Mouse (Mus musculus) MEL (cell line): ENCODE measurements around the gene Tnni3k. TPM values are rescaled to one million over a fixed set of nuclear protein-coding genes. Genes with fewer than 3 reads are reported as not detected.

Source experiments
- DNase-seq: peaks from one replicate; pipeline ENCODE4 v3.0.0; 2011; ENCODE audit warnings: low read depth, low spot score
- H3K27ac ChIP-seq: 2 replicates; pipeline ENCODE4 v1.5.1; 2012; ENCODE audit warnings: low read depth, mild to moderate bottlenecking, control low read depth, low read length, moderate library complexity; ENCODE audit not compliant: control insufficient read depth
- H3K27me3 ChIP-seq, 2 experiments: fragments of 150-350 bp in 1 of 2; sonication (generic) in 1 of 2; 2 replicates each; pipeline ENCODE4 v1.6.1; 2012; ENCODE audit warnings: low read length in 2 of 2, mild to moderate bottlenecking in 2 of 2, improper control_type of control experiment in 1 of 2, moderate library complexity in 1 of 2; ENCODE audit not compliant: insufficient read depth in 2 of 2, control insufficient read depth in 1 of 2
- H3K36me3 ChIP-seq, 2 experiments: 2 replicates each; pipeline ENCODE4 v1.6.1; 2012 to 2014; ENCODE audit warnings: low read length in 2 of 2, improper control_type of control experiment in 1 of 2, inconsistent platforms in 1 of 2, mild to moderate bottlenecking in 1 of 2; ENCODE audit not compliant: insufficient read depth in 2 of 2, control insufficient read depth in 1 of 2
- H3K4me1 ChIP-seq, 2 experiments: fragments of 150-350 bp in 1 of 2; sonication (generic) in 1 of 2; 2 replicates each; pipeline ENCODE4 v1.6.1; 2012; ENCODE audit warnings: low read length in 2 of 2, improper control_type of control experiment in 1 of 2, mild to moderate bottlenecking in 1 of 2; ENCODE audit not compliant: insufficient read depth in 2 of 2, control insufficient read depth in 1 of 2
- H3K4me3 ChIP-seq, 2 experiments: fragments of 150-350 bp in 1 of 2; sonication (generic) in 1 of 2; 2 replicates each; pipeline ENCODE4 v1.5.1; 2012; ENCODE audit warnings: low read depth in 2 of 2, low read length in 2 of 2, mild to moderate bottlenecking in 2 of 2, moderate library complexity in 2 of 2, control low read depth in 1 of 2, improper control_type of control experiment in 1 of 2; ENCODE audit not compliant: control insufficient read depth in 1 of 2, insufficient read depth in 1 of 2
- H3K79me2 ChIP-seq: 2 replicates; pipeline ENCODE4 v1.6.1; 2012; ENCODE audit warnings: mild to moderate bottlenecking, low read length, moderate library complexity; ENCODE audit not compliant: control insufficient read depth, poor library complexity, insufficient read depth
- H3K9ac ChIP-seq: 2 replicates; pipeline ENCODE4 v1.6.1; 2012; ENCODE audit warnings: low read depth, mild to moderate bottlenecking, control low read depth, low read length, moderate library complexity; ENCODE audit not compliant: control insufficient read depth, poor library complexity, severe bottlenecking
- H3K9me3 ChIP-seq: fragments of 150-350 bp; sonication (generic); replicated peaks from 2 replicates; pipeline ENCODE4 v1.6.1; 2012; ENCODE audit warnings: mild to moderate bottlenecking, low read length, improper control_type of control experiment, moderate library complexity; ENCODE audit not compliant: insufficient read depth
- CHD2 ChIP-seq: IDR thresholded peaks from 2 replicates; pipeline ENCODE4 v1.6.1; 2011; ENCODE audit warnings: low read length, improper control_type of control experiment
- ETS1 ChIP-seq: IDR thresholded peaks from 2 replicates; pipeline ENCODE4 v1.6.1; 2012; ENCODE audit warnings: low read depth, mild to moderate bottlenecking, inconsistent platforms, low read length, improper control_type of control experiment, moderate library complexity
- GABPA ChIP-seq: IDR thresholded peaks from 2 replicates; pipeline ENCODE4 v1.6.1; 2012; ENCODE audit warnings: low read depth, mild to moderate bottlenecking, inconsistent platforms, low read length, improper control_type of control experiment, moderate library complexity
- HCFC1 ChIP-seq: IDR thresholded peaks from 2 replicates; pipeline ENCODE4 v1.6.1; 2012; ENCODE audit warnings: low read depth, mild to moderate bottlenecking, inconsistent platforms, low read length, improper control_type of control experiment, moderate library complexity
- MAFK ChIP-seq: IDR thresholded peaks from 2 replicates; pipeline ENCODE4 v1.6.1; 2011; ENCODE audit warnings: low read depth, mild to moderate bottlenecking, low read length, improper control_type of control experiment, borderline replicate concordance
- MYB ChIP-seq: IDR thresholded peaks from 2 replicates; pipeline ENCODE4 v1.6.1; 2011; ENCODE audit warnings: mild to moderate bottlenecking, low read depth, low read length, improper control_type of control experiment
- MYC ChIP-seq: IDR thresholded peaks from 2 replicates; pipeline ENCODE4 v1.6.1; 2011; ENCODE audit warnings: low read depth, mild to moderate bottlenecking, low read length, improper control_type of control experiment, moderate library complexity
- POLR2AphosphoS5 ChIP-seq: IDR thresholded peaks from 2 replicates; pipeline ENCODE4 v1.6.1; 2012; ENCODE audit warnings: low read depth, borderline replicate concordance, mild to moderate bottlenecking, inconsistent platforms, low read length, moderate library complexity, mixed read lengths
- SIN3A ChIP-seq: IDR thresholded peaks from 2 replicates; pipeline ENCODE4 v1.6.1; 2012; ENCODE audit warnings: low read length, improper control_type of control experiment, inconsistent platforms
- TBP ChIP-seq: IDR thresholded peaks from 2 replicates; pipeline ENCODE4 v1.8.0; 2011; ENCODE audit warnings: low read depth, low read length, improper control_type of control experiment
- TCF12 ChIP-seq: IDR thresholded peaks from 2 replicates; pipeline ENCODE4 v1.6.1; 2014; ENCODE audit warnings: low read depth, mild to moderate bottlenecking, inconsistent platforms, low read length, improper control_type of control experiment, moderate library complexity
- USF1 ChIP-seq: IDR thresholded peaks from 2 replicates; pipeline ENCODE4 v1.6.1; 2014; ENCODE audit warnings: low read depth, mild to moderate bottlenecking, inconsistent platforms, low read length, improper control_type of control experiment, moderate library complexity
- ZNF384 ChIP-seq: IDR thresholded peaks from 2 replicates; pipeline ENCODE4 v1.6.1; 2012; ENCODE audit warnings: low read depth, mild to moderate bottlenecking, inconsistent platforms, low read length, improper control_type of control experiment
- polyA plus RNA-seq, 2 experiments: library from polyadenylated mRNA; stranded (reverse) in 1 of 2; unstranded in 1 of 2; fragments of >175 nt in 1 of 2; fragments of >200 nt in 1 of 2; gene quantifications; 2 replicates each; pipeline versions ENCODE4 v1.2.1 to v1.2.4; 2012; ENCODE audit warnings: low replicate concordance in 2 of 2, low read depth in 1 of 2; ENCODE audit not compliant: insufficient read length in 2 of 2, insufficient read depth in 1 of 2, missing spikeins in 1 of 2
- total RNA-seq: library from RNA; depleted of rRNA; stranded (reverse); fragments of 300-350 nt; gene quantifications from 2 replicates; pipeline ENCODE4 v1.2.3, GENCODE M21; 2012

The Tnni3k gene
- total and polyA plus RNA-seq, 3 experiments = not detected

GRCm38 (mm10) chr3:154755225-154755624 lies 300.0 kb downstream of the Tnni3k start:
- H3K27me3 ChIP-seq = no peaks in the 10 kb centered on the region
- no peak overlapping the region for H3K4me3 ChIP-seq
- H3K4me1 ChIP-seq = no peaks in the 10 kb centered on the region
- no peaks in the 10 kb centered on the region for H3K9me3 ChIP-seq
- no peaks in the 10 kb centered on the region for H3K79me2 ChIP-seq
- DNase-seq = no peak
- H3K27ac ChIP-seq = no peak overlapping the region
- H3K9ac ChIP-seq = no peak overlapping the region
- TF ChIP-seq MAFK = no peak
- no peak for TF ChIP-seq MYC
- no peak for TF ChIP-seq ZNF384
- no peak for TF ChIP-seq HCFC1
- TF ChIP-seq MYB = no peak
- TF ChIP-seq GABPA = no peak
- H3K36me3 ChIP-seq = no peaks in the 10 kb centered on the region

GRCm38 (mm10) chr3:154754505-154754904 lies 300.7 kb downstream of the Tnni3k start:
- H3K4me3 ChIP-seq = no peak overlapping the region
- no peaks in the 10 kb centered on the region for H3K27me3 ChIP-seq
- no peaks in the 10 kb centered on the region for H3K79me2 ChIP-seq
- H3K36me3 ChIP-seq = no peaks in the 10 kb centered on the region
- no peak overlapping the region for H3K27ac ChIP-seq
- no peak overlapping the region for H3K9ac ChIP-seq
- no peak for DNase-seq
- no peaks in the 10 kb centered on the region for H3K4me1 ChIP-seq
- TF ChIP-seq POLR2AphosphoS5 (no peak), GABPA (no peak), ETS1 (no peak), USF1 (no peak), TCF12 (no peak)
- no peaks in the 10 kb centered on the region for H3K9me3 ChIP-seq

GRCm38 (mm10) chr3:154744317-154744716 lies 310.9 kb downstream of the Tnni3k start:
- no peak for DNase-seq
- no peak overlapping the region for H3K9ac ChIP-seq
- H3K4me1 ChIP-seq = no peaks in the 10 kb centered on the region

More at GRCm38 (mm10) chr3:154744317-154744716, 310.9 kb downstream of the Tnni3k start:
- Histone ChIP-seq H3K36me3 (no peaks in the 10 kb centered on the region), H3K4me3 (no peak overlapping the region), H3K9me3 (no peaks in the 10 kb centered on the region), H3K27ac (no peak overlapping the region)
- TF ChIP-seq TBP = no peak
- TF ChIP-seq SIN3A = no peak
- no peak for TF ChIP-seq CHD2
- TF ChIP-seq, all 39 proteins: peak for 0
- Histone ChIP-seq H3K79me2 (no peaks in the 10 kb centered on the region), H3K27me3 (no peaks in the 10 kb centered on the region)
